Mouse (Mus musculus) layer of hippocampus, adult 2 months (tissue): ENCODE data around the gene Mitf. TPM values are rescaled to one million over a fixed set of nuclear protein-coding genes. Genes with fewer than 3 reads are reported as not detected.

Experiments used
- DNase-seq, 2 experiments: peaks; one replicate each; pipeline ENCODE4 v3.0.0; 2022; ENCODE audit warnings: low spot score in 2 of 2
- H3K27ac ChIP-seq: fragments of 200-600 bp; 2 replicates; pipeline ENCODE4 v1.8.1; 2022
- H3K4me3 ChIP-seq: fragments of 200-600 bp; 2 replicates; pipeline ENCODE4 v1.8.1; 2022; ENCODE audit warnings: mild to moderate bottlenecking
- CTCF ChIP-seq: fragments of 200-600 bp; conservative IDR thresholded peaks from 2 replicates; pipeline ENCODE4 v1.8.1; 2022; ENCODE audit warnings: antibody characterized with exemption, mild to moderate bottlenecking, moderate library complexity
- long read RNA-seq, 2 experiments: library from polyadenylated mRNA; stranded (forward); transcript quantifications; one replicate each; pipeline ENCODE4 v2.0.0; 2021; ENCODE audit warnings: borderline mapping rate in 2 of 2
- total RNA-seq, 2 experiments: library from RNA; stranded (reverse); gene quantifications; 2 replicates each; pipeline ENCODE4 v1.2.3; 2021

The Mitf gene
- 1 to 10 TPM; 7.2 to 7.9 TPM for total RNA-seq
- long read RNA-seq, experiment 1, partial matches to known transcripts: 0 of 1 reads
- long read RNA-seq, experiment 1, other reads (novel, unspliced or antisense): 1 of 1 reads
- long read RNA-seq, experiment 2, partial matches to known transcripts: 0 of 1 reads
- long read RNA-seq, experiment 2, other reads (novel, unspliced or antisense): 1 of 1 reads

DNA sequence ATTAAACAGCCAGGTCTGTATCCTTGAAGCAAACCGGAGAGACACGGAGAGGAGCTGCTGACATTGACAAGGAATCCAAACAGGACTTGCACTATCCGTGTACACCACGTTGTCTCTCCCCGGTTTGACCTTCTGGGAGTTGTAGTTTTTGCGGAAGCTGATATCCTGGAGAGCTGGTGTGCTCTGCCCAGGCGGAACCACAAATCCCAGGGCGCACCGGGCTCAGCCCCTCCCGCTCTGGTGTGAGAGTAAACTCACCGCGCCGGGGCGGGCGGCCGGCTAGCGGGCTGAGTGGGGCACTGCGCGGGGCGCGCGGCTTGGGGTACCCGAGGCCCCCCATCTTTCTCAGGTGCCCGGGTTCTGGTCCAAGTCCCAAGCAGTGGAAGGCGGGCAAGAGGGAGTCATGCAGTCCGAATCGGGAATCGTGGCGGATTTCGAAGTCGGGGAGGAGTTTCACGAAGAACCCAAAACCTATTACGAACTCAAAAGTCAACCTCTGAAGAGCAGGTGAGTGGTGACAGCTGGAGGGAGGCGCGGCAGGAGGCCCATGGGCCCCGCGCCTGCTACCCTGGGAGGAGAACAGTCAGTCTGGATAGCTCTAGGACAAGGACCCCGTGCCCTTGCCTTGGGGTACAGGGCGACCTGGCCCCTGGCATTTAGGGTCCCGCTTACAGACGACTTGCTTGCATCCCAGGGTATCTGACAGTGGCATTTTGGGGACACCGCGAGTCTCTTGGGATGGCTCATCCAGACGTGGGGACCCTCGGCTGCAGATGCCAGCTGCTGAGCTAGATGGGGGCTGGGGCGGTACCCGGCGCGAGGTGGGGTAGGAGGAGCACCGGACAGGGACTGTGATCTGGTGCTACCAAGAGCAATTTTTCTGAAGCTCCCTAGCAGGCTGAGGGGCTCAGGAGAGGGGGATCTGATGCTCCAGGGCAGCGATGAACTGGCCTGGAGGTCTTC is at the start of gene Mitf:
Gene Mitf (plus strand): TSS at position 272 of the 963 bp plus-strand sequence.
- TF ChIP-seq CTCF: peak; percentile 71
- DNase-seq: peak; percentile 91 to 96
- peak within 1 kb of the TSS; percentile 94 for H3K4me3 ChIP-seq
- peak within 1 kb of the TSS; percentile 77 for H3K27ac ChIP-seq

- no peak overlapping the region for H3K27ac ChIP-seq
- DNase-seq: no peak
- H3K4me3 ChIP-seq: no peak overlapping the region
- no peak for TF ChIP-seq CTCF
Observed at GRCm38 (mm10) chr6:97757361-97757760, 49.5 kb upstream of the Mitf start.

DNA sequence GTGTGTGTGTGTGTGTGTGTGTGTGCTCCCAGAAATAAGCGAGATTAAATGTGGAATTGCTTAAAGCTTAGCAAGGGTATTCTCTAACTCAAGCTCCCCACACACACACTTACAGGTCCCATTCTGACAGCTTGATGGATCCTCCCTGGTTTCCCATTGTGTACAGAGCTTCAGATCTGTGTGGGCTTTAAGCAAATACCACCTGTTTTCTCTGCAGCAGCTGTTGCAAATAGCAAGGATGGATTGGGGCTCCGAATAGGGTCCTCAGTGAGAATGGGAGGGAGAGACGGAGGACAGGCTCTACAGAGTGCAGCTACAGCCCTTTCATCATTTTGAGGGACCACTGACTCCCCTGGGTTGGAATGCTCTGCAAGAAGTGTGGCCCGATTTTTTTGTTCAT is 48.0 kb upstream of the Mitf start:
- H3K27ac ChIP-seq: no peak overlapping the region
- no peak for DNase-seq

GRCm38 (mm10) chr6:97759301-97759700 is 47.6 kb upstream of the Mitf start:
- Histone ChIP-seq H3K4me3 (no peak overlapping the region), H3K27ac (no peak overlapping the region)
- TF ChIP-seq CTCF: peak; percentile 86
- peak; percentile 40 to 59 for DNase-seq

More for the DNA sequence above, 48.0 kb upstream of the Mitf start:
- H3K4me3 ChIP-seq: no peak overlapping the region
- no peak for TF ChIP-seq CTCF

- no peak overlapping the region for H3K4me3 ChIP-seq
- TF ChIP-seq CTCF: peak; percentile 87
- no peak overlapping the region for H3K27ac ChIP-seq
- DNase-seq: peak; percentile 34 to 62
Observed at GRCm38 (mm10) chr6:97761326-97761725, 45.5 kb upstream of the Mitf start.

DNA sequence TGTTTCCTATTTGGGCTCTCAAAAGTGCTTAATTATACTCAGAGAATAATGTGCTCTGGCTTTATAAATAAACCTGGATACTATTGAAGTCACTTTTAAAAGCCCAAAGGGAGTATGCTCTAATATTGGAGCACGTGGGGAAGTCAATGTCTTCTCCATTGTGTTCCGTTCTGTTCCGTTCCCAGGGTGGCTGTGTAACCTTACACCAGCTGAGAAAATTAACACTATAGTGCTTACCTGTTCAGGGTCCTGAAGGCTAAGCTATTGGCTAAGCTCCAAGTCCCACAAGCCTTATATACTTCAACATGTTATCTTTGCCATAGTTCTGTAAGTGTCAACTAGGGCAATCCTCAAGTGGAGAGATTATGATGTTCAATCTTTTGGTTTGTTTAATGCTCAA is 42.9 kb upstream of the Mitf start:
- no peak for DNase-seq
- no peak for TF ChIP-seq CTCF
- H3K27ac ChIP-seq: no peak overlapping the region
- H3K4me3 ChIP-seq: no peak overlapping the region

DNA sequence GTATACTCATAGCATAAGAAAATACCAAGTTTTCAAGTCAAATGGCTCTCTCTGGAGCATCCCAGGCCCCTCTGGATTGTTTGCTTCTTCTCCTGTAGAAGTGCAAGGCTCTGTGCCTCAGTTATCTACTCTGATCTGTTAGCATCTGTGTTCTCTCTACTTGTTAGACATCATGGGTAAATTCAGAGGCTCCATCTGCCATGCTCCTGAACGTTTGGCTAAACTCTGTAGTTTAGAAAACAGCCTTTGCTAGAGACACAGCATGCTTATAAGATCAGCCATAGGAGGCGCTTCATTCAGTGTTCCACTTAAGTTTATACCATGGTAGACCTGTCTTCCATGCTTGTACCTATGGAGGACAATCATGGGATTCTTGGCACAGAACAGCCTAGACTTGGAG is 39.0 kb upstream of the Mitf start:
- DNase-seq: peak; percentile 22 to 26
- TF ChIP-seq CTCF: peak; percentile 41
- H3K4me3 ChIP-seq: no peak overlapping the region
- H3K27ac ChIP-seq: peak overlapping the region; percentile 62; the same call in 1 of the 2 replicates

GRCm38 (mm10) chr6:97769549-97769948 is 37.3 kb upstream of the Mitf start:
- no peak for DNase-seq
- TF ChIP-seq CTCF: no peak
- Histone ChIP-seq H3K27ac (peak overlapping the region; percentile 56; the same call in 1 of the 2 replicates), H3K4me3 (no peak overlapping the region)

- TF ChIP-seq CTCF: no peak
- Histone ChIP-seq H3K4me3 (no peak overlapping the region), H3K27ac (no peak overlapping the region)
- DNase-seq: no peak
Observed at GRCm38 (mm10) chr6:97781316-97781715, 25.5 kb upstream of the Mitf start.

GRCm38 (mm10) chr6:97782291-97782690 is 24.6 kb upstream of the Mitf start:
- no peak for TF ChIP-seq CTCF
- DNase-seq: no peak
- no peak overlapping the region for H3K27ac ChIP-seq

DNA sequence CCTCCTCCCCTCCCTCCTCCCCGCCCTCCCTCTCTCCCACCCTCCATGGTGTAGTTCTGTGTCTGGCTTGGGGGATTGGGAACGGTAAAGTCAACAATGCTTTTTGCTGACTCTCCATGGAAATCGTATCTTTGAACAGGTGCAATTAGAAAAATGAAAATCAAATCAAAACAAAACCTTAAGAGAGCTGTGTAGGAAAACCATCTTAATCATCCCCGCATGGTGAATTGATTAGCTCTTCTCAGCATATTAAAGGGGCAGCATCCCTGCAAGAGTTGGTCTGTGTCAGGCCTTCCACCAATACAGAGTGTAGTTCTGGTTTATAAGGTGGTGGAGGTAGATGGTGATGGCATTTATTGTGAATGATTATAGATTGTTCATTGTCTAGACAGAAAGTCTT is 20.0 kb upstream of the Mitf start:
- no peak for DNase-seq
- Histone ChIP-seq H3K27ac (no peak overlapping the region), H3K4me3 (no peak overlapping the region)
- no peak for TF ChIP-seq CTCF

More at GRCm38 (mm10) chr6:97782291-97782690, 24.6 kb upstream of the Mitf start:
- no peak overlapping the region for H3K4me3 ChIP-seq

- H3K4me3 ChIP-seq: no peak overlapping the region
- no peak overlapping the region for H3K27ac ChIP-seq
- no peak for DNase-seq
- no peak for TF ChIP-seq CTCF
Observed at GRCm38 (mm10) chr6:97788361-97788974, 18.4 kb upstream of the Mitf start.

DNA sequence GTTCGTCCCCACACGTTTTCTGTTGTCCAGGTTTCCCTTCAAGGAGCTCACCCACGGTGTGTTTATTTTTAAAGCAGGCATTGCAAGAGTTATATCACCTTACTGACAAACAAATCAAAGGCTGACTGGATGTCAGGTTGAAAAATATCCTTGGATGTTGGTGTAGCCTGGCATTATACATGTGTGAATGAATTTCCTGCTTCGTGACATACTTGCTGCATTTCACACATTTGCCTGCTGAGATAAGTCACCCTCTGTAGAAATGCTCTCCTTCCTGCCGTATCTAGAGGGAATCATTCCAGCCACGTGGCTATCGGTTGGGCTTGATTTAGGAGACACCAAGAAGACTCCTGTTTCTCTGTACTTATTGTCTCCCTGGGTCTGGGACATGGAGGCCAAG is 17.2 kb upstream of the Mitf start:
- DNase-seq: no peak
- no peak overlapping the region for H3K27ac ChIP-seq
- TF ChIP-seq CTCF: no peak
- no peak overlapping the region for H3K4me3 ChIP-seq
